In the genomic region with DNA sequence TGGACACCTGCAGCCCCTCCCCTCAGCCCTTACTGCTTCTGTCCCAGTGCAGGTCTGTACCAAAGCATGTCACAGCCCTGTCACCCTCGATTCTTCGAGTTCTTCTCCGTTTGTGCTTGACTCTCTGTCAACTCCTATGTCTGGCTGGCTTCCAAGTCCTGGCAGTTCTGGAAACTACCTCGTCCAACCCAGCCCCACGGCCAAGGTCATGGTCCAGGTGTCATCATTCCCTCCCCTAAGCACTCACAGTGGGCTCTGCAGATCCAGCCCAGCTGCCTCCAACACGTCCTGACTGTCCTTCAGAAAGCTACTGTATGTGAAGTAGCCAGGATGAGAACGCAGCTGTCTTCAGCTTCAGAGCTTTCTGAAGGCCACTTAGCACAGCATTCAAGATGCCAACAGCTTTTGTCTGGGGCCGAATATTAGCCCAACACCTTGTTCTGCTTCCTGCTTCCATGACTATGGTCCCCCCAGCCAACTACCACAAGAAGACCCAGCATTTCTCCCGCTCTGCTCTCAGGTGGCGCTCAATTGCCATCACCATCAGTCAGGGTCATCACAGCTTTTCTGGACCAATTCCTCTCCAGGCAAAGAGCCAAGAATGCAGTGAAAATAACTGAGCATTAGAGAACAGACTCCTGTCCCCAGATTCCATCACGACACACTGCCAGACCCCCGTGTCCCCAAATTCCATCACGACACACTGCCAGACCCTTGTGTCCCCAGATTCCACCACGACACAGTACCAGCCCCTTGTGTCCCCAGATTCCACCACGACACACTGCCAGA, we compare ENCODE assay signal across 18 mouse cellular contexts. TPM values are rescaled to one million over a fixed set of nuclear protein-coding genes. Genes with fewer than 3 reads are reported as not detected.
DNase-seq lines count a peak whose midpoint lies in the region; ATAC-seq and TF ChIP-seq lines count a peak whose summit lies in the region.
"Had no signal": no experiment of that assay in that cellular context is flagged by ENCODE, and none has a peak within 500 bp of the region (broad histone marks: within the 10 kb centered on the region; RNA-seq: fewer than 3 reads in every experiment).

No protein-coding gene starts in this region.

- DNase-seq in gastrocnemius, adult 2 months: peak; percentile 33
- no peak for DNase-seq in gastrocnemius, adult 18-20 months (ENCODE audit: low spot score)
- peak; percentile 21 for DNase-seq in kidney, adult 11 months
- peak; percentile 63 for DNase-seq in Muller cell, postnatal 12 days (ENCODE audit: inconsistent ontology term)
- DNase-seq in heart, postnatal 4 days: peak; percentile 68
- DNase-seq in thymus, postnatal 0 days (ENCODE audit: low spot score): no peak
- DNase-seq in ovary, postnatal 10 days (ENCODE audit: low spot score): no peak
- DNase-seq: B cell, adult 2 months; cerebellum, adult 18-20 months; thymus, adult 2 months had no signal

- no peak overlapping the region for H3K4me2 ChIP-seq in kidney, embryonic 14.5 days (replicated peaks; ENCODE audit: low read depth, low read length)
- H3K4me2 ChIP-seq: limb, embryonic 15.5 days; neural tube, embryonic 13.5 days had no signal

- H3K9ac ChIP-seq in kidney, embryonic 14.5 days (ENCODE audit: low read depth, low read length): no peak overlapping the region
- H3K9ac ChIP-seq: limb, embryonic 15.5 days; neural tube, embryonic 13.5 days had no signal

- intact Hi-C loops in gastrocnemius, adult 2 months (cut with DNase I): no loop called here

- no peaks in the 10 kb centered on the region for H3K27me3 ChIP-seq in kidney, embryonic 14.5 days (ENCODE audit: control insufficient read depth, insufficient read depth, low read length)
- H3K27me3 ChIP-seq: limb, embryonic 15.5 days; neural tube, embryonic 13.5 days had no signal

- no peak for TF ChIP-seq CTCF in gastrocnemius, adult 2 months (IDR thresholded peaks at IDR 0.05)

- H3K27ac ChIP-seq in gastrocnemius, adult 2 months: no peak overlapping the region
- no peak overlapping the region for H3K27ac ChIP-seq in kidney, embryonic 14.5 days (ENCODE audit: low read depth, low read length)
- H3K27ac ChIP-seq: limb, embryonic 15.5 days; neural tube, embryonic 13.5 days had no signal

- no peak for ATAC-seq in kidney, embryonic 14.5 days (ENCODE audit: low FRiP score, low TSS enrichment)
- ATAC-seq: inflammation-experienced regulatory T-cells, adult 6 months; lung, postnatal 0 days had no signal

- no peaks in the 10 kb centered on the region for H3K4me1 ChIP-seq in kidney, embryonic 14.5 days (ENCODE audit: control insufficient read depth, insufficient read depth, low read length)
- H3K4me1 ChIP-seq: limb, embryonic 15.5 days; neural tube, embryonic 13.5 days had no signal

- no peaks in the 10 kb centered on the region for H3K9me3 ChIP-seq in kidney, embryonic 14.5 days (ENCODE audit: control insufficient read depth, low read length)
- H3K9me3 ChIP-seq: limb, embryonic 15.5 days; neural tube, embryonic 13.5 days had no signal

- peaks cover 40% of the 10 kb centered on the region; the same call in 1 of the 2 replicates for H3K36me3 ChIP-seq in kidney, embryonic 14.5 days (ENCODE audit: control insufficient read depth, insufficient read depth, low read length)

- WGBS in kidney, embryonic 14.5 days: 80% methylated on average over 15 of the region's 15 CpGs

- H3K4me3 ChIP-seq in gastrocnemius, adult 2 months: no peak overlapping the region
- H3K4me3 ChIP-seq in kidney, embryonic 14.5 days (ENCODE audit: low read length): no peak overlapping the region
- H3K4me3 ChIP-seq: limb, embryonic 15.5 days; neural tube, embryonic 13.5 days had no signal

RNA-seq across cellular contexts. Expression of gene Vash2, which starts 13.9 kb away (rescaled TPM):
- total RNA-seq in gastrocnemius, adult 2 months (2021): under 1 TPM; 0.20 to 0.66 TPM
- under 1 TPM; 0.25 to 0.71 TPM for total RNA-seq in gastrocnemius, adult 18-20 months (2021)
- 20.3 and 41.4 TPM in 2 replicates for polyA plus RNA-seq in kidney, embryonic 14.5 days (2014; fragmentation: Nextera tagmentation; extraction: Ambion mirVana)
- 10 to 100 TPM; 31.5 to 31.9 TPM for total RNA-seq in heart, postnatal 4 days (2021)
- polyA plus RNA-seq in thymus, postnatal 0 days (2015; fragmentation: Nextera tagmentation; extraction: Ambion mirVana): 7.4 and 8.9 TPM in 2 replicates
- total RNA-seq: hematopoietic stem cell, adult 5-6 weeks; megakaryocyte-erythroid progenitor cell, adult 5-6 weeks; monocyte, adult 5-6 weeks had no signal

RNA-seq across cellular contexts. Expression of gene Angel2, which starts 40.3 kb away (rescaled TPM):
- 10 to 100 TPM; 29.3 to 29.8 TPM for total RNA-seq in gastrocnemius, adult 2 months (2021)
- total RNA-seq in gastrocnemius, adult 18-20 months (2021): 10 to 100 TPM; 26.4 to 30.1 TPM
- polyA plus RNA-seq in kidney, embryonic 14.5 days (2014; fragmentation: Nextera tagmentation; extraction: Ambion mirVana): 36.6 and 51.1 TPM in 2 replicates
- 10 to 100 TPM; 31.1 to 38.1 TPM for total RNA-seq in heart, postnatal 4 days (2021)
- polyA plus RNA-seq in thymus, postnatal 0 days (2015; fragmentation: Nextera tagmentation; extraction: Ambion mirVana): 59.4 and 63.9 TPM in 2 replicates

RNA-seq across cellular contexts. Expression of gene Rps6kc1, which starts 53.6 kb away (rescaled TPM):
- 10 to 100 TPM; 18.3 to 19.7 TPM for total RNA-seq in gastrocnemius, adult 2 months (2021)
- total RNA-seq in gastrocnemius, adult 18-20 months (2021): 10 to 100 TPM; 18.2 to 18.7 TPM
- 6.7 and 13.6 TPM in 2 replicates for polyA plus RNA-seq in kidney, embryonic 14.5 days (2014; fragmentation: Nextera tagmentation; extraction: Ambion mirVana)
- total RNA-seq in heart, postnatal 4 days (2021): 10 to 100 TPM; 23.1 to 23.6 TPM
- 6.8 and 7.3 TPM in 2 replicates for polyA plus RNA-seq in thymus, postnatal 0 days (2015; fragmentation: Nextera tagmentation; extraction: Ambion mirVana)

Comparison
In these comparisons a context has a peak if more than half of its experiments do, and no peak if none do; other contexts are left out.
1. DNase-seq: peak in gastrocnemius, adult 2 months (single experiment), kidney, adult 11 months (single experiment), Muller cell, postnatal 12 days (single experiment) and heart, postnatal 4 days (single experiment); none in gastrocnemius, adult 18-20 months (single experiment), thymus, postnatal 0 days (single experiment) and ovary, postnatal 10 days (single experiment).
2. RNA of gene Vash2, which starts 13.9 kb away (total RNA-seq): 31.5 to 31.9 TPM in heart, postnatal 4 days; 0.25 to 0.71 TPM in gastrocnemius, adult 18-20 months and 0.20 to 0.66 TPM in gastrocnemius, adult 2 months; every median in the first group is over 10 times any median in the second.